Mouse (Mus musculus) forebrain, postnatal 0 days (tissue): ENCODE measurements around the gene Junb. TPM values are rescaled to one million over a fixed set of nuclear protein-coding genes. Genes with fewer than 3 reads are reported as not detected.

Experiments used
- ATAC-seq: fragments of 200-750 bp; cut with Nextera tagmentation; 2 replicates; pipeline ENCODE4 v1.8.0; 2017; ENCODE audit warnings: mild to moderate bottlenecking, moderate library complexity
- DNase-seq: peaks from one replicate; pipeline ENCODE4 v3.0.0-alpha.2; 2015
- H3K27ac ChIP-seq: fragments of 300-500 bp; sonication (generic); 2 replicates; pipeline ENCODE4 v1.5.1; 2014; ENCODE audit warnings: low read depth, mild to moderate bottlenecking, antibody characterized with exemption, low read length, moderate library complexity, mixed read lengths
- H3K27me3 ChIP-seq: fragments of 300-500 bp; sonication (generic); 2 replicates; pipeline ENCODE4 v1.6.1; 2014; ENCODE audit warnings: mild to moderate bottlenecking, low read length, mixed read lengths; ENCODE audit not compliant: insufficient read depth
- H3K36me3 ChIP-seq: fragments of 300-500 bp; sonication (generic); 2 replicates; pipeline ENCODE4 v1.6.1; 2014; ENCODE audit warnings: mild to moderate bottlenecking, moderate library complexity; ENCODE audit not compliant: insufficient read depth
- H3K4me1 ChIP-seq: fragments of 300-500 bp; sonication (generic); 2 replicates; pipeline ENCODE4 v1.6.1; 2014; ENCODE audit warnings: antibody characterized with exemption; ENCODE audit not compliant: insufficient read depth
- H3K4me2 ChIP-seq: fragments of 300-500 bp; sonication (generic); 2 replicates; pipeline ENCODE4 v1.6.1; 2014; ENCODE audit warnings: low read depth, mild to moderate bottlenecking, moderate library complexity
- H3K4me3 ChIP-seq: fragments of 300-500 bp; sonication (generic); 2 replicates; pipeline ENCODE4 v1.5.1; 2014; ENCODE audit warnings: low read depth, low read length, mixed read lengths
- H3K9ac ChIP-seq: fragments of 300-500 bp; sonication (generic); 2 replicates; pipeline ENCODE4 v1.6.1; 2014; ENCODE audit warnings: mild to moderate bottlenecking
- H3K9me3 ChIP-seq: fragments of 300-500 bp; sonication (generic); 2 replicates; pipeline ENCODE4 v1.6.1; 2016; ENCODE audit warnings: low read length
- CTCF ChIP-seq: sonication (generic); IDR thresholded peaks from 2 replicates; pipeline ENCODE4 v1.5.1; 2016; ENCODE audit warnings: antibody characterized with exemption, control low read depth, low read depth
- WGBS: fragments of 180-500 bp; shearing (Covaris S2); extraction: QIAGEN DNeasy Blood & Tissue Kit; methylation state at CpG from one replicate; pipeline ENCODE4 v1.1.7; 2014; 5-methylcytosine and 5-hydroxymethylcytosine counted together
- polyA plus RNA-seq: library from polyadenylated mRNA; unstranded; fragments of >200 nt; fragmentation: Nextera tagmentation; extraction: Ambion mirVana; gene quantifications from 2 replicates; pipeline ENCODE4 v1.2.1, GENCODE M21; 2015
- total RNA-seq: library from RNA; depleted of rRNA; stranded (reverse); fragments of >200 nt; gene quantifications from 2 replicates; pipeline ENCODE4 v1.2.3, GENCODE M21; 2014

Junb gene
- total and polyA plus RNA-seq, 2 experiments from 2014 or later, result 10.1 to 21.9 TPM

DNA sequence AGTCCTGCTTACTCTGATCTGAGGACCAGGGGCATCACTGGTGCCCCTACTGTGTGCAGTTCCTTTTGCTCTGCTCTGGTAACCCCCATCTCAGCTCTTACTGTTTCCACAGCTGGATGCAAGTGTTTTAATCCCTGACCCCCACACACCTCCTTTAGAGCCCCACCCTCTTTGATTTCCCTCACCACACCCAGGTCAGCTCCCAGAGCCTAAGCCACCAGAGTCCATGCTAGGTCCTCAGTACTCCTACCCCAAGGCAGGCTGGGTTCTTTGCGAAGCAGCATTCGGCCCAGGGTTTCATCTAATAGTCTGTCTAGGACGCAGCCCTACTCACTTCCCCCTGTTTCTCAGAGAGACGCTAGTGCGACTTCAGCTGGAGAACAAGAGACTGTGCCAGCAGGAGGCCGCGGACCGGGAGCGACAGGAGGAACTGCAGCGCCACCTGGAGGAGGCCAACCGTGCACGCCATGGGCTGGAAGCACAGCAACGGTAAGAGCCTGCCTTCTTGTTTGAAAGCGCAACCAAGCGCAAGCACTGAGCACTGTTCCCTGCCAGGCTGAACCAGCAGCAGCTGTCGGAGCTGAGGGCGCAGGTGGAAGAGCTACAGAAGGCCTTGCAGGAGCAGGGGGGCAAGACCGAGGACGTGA is 19.3 kb upstream of the Junb start:
- 3% methylated on average over 19 of the region's 19 CpGs for WGBS
- H3K27ac ChIP-seq, result no peak overlapping the region
- H3K4me2 ChIP-seq, result no peak overlapping the region
- no peaks in the 10 kb centered on the region for H3K4me1 ChIP-seq
- H3K27me3 ChIP-seq, result no peaks in the 10 kb centered on the region
- peaks cover 14% of the 10 kb centered on the region for H3K36me3 ChIP-seq
- H3K9me3 ChIP-seq, result no peaks in the 10 kb centered on the region
- ATAC-seq, result peak; percentile 88
- peak; percentile 90 for DNase-seq
- no peak overlapping the region for H3K4me3 ChIP-seq
- peak; percentile 93 for TF ChIP-seq CTCF
- H3K9ac ChIP-seq, result peak overlapping the region; percentile 25; the same call in 1 of the 2 replicates

DNA sequence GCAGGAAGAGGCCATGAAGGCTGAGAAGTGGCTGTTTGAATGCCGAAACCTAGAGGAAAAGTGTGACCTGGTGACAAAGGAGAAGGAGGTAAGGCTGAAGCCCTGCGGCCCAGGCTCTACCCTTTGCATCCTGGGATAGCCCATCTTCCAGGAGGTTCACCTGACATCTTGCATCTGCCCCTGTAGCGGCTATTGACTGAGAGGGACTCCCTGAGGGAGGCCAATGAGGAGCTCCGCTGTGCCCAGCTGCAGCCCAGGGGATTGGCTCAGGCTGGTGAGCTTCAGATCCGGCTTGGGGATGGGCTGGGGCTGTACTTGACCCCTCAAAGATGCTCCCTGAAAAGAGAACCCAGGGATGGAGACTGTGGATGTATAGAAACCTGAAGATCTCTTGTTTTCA is 18.5 kb upstream of the Junb start:
- Histone ChIP-seq H3K27ac (no peak overlapping the region), H3K4me2 (no peak overlapping the region), H3K36me3 (peaks cover 7% of the 10 kb centered on the region; the same call in 1 of the 2 replicates), H3K4me3 (no peak overlapping the region), H3K27me3 (no peaks in the 10 kb centered on the region), H3K9ac (no peak overlapping the region), H3K9me3 (no peaks in the 10 kb centered on the region), H3K4me1 (no peaks in the 10 kb centered on the region)
- 84% methylated on average over 5 of the region's 5 CpGs for WGBS
- ATAC-seq (no peak), DNase-seq (no peak)
- TF ChIP-seq CTCF, result no peak

DNA sequence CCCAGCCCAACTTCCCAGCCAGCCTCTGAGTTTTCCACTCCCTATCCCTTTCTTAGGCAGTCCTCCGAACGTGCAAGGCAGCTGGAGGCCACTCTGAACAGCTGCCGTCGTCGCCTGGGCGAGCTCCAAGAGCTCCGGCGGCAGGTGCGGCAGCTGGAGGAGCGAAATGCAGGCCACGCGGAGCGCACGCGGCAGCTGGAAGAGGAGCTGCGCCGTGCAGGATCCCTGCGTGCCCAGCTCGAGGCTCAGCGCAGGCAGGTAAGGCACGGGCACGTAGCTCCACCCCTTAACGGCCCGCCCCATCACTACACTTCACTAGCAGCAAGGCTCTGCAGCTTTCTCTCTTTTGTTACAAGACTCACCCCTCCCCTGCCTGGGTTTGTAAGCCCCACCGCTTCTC is 17.2 kb upstream of the Junb start:
- Histone ChIP-seq H3K4me1 (peaks cover 7% of the 10 kb centered on the region), H3K27me3 (no peaks in the 10 kb centered on the region), H3K27ac (no peak overlapping the region), H3K4me3 (no peak overlapping the region), H3K9me3 (no peaks in the 10 kb centered on the region), H3K9ac (no peak overlapping the region), H3K36me3 (0 out of 2 replicates have a peak, but pooled peaks cover 3% of the 10 kb centered on the region), H3K4me2 (peak overlapping the region; percentile 10; the same call in 1 of the 2 replicates)
- DNase-seq, result peak; percentile 44
- TF ChIP-seq CTCF, result no peak
- 19% methylated on average over 25 of the region's 25 CpGs for WGBS
- ATAC-seq, result peak; percentile 32; the same call in 1 of the 2 replicates

DNA sequence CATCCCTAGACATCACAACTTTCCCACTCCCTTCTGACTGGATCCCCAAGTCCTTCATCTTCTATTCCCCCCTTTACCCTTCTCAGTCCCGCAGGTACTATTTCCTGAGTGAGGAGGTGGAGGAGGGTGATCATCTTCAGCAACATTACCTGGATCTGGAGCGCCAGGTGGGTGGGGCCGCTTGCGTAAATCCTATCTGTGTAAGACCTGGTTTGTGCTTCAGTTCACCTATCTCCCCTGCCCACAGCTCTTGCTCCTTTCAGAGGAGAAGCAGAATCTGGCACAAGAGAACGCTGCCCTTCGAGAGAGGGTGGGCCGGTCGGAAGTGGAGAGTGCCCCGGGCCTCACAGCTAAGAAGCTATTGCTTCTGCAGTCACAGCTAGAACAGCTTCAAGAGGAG is 15.9 kb upstream of the Junb start:
- 0 out of 2 replicates have a peak, but pooled peaks cover 3% of the 10 kb centered on the region for H3K36me3 ChIP-seq
- no peak overlapping the region for H3K9ac ChIP-seq
- H3K4me2 ChIP-seq, result no peak overlapping the region
- no peak overlapping the region for H3K4me3 ChIP-seq
- WGBS, result 96% methylated on average over 9 of the region's 9 CpGs
- DNase-seq (no peak), ATAC-seq (no peak)
- peaks cover 10% of the 10 kb centered on the region for H3K4me1 ChIP-seq
- TF ChIP-seq CTCF, result no peak
- no peak overlapping the region for H3K27ac ChIP-seq
- H3K9me3 ChIP-seq, result no peaks in the 10 kb centered on the region
- H3K27me3 ChIP-seq, result no peaks in the 10 kb centered on the region

DNA sequence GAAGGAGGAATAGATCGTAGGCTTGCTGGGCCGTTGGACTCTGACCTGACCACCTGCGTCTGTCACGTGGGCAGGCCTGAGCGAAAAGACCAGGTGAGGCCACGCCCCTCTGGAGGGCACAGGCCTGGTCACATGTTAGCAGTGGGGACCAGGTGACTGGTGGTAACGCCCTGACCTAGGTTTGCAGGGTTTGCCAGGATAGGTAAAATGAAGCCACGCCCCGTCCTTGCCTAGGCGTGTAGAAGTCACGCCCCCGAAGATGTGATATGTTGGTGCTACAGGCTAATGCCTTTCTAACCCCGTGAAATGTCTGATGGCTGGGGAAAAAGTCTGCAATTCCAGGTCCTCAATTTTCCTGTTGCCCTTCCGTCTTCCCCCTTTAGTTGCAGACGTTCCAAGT is 12.3 kb upstream of the Junb start:
- 5% methylated on average over 15 of the region's 15 CpGs for WGBS
- Histone ChIP-seq H3K27ac (peak overlapping the region; percentile 70), H3K27me3 (no peaks in the 10 kb centered on the region; the same call in 1 of the 2 replicates), H3K36me3 (no peaks in the 10 kb centered on the region), H3K4me1 (peaks cover 11% of the 10 kb centered on the region), H3K9ac (peak overlapping the region; percentile 85), H3K9me3 (no peaks in the 10 kb centered on the region), H3K4me2 (peak overlapping the region; percentile 92), H3K4me3 (peak overlapping the region; percentile 69)
- ATAC-seq (peak; percentile 21), DNase-seq (peak; percentile 55)
- no peak for TF ChIP-seq CTCF

DNA sequence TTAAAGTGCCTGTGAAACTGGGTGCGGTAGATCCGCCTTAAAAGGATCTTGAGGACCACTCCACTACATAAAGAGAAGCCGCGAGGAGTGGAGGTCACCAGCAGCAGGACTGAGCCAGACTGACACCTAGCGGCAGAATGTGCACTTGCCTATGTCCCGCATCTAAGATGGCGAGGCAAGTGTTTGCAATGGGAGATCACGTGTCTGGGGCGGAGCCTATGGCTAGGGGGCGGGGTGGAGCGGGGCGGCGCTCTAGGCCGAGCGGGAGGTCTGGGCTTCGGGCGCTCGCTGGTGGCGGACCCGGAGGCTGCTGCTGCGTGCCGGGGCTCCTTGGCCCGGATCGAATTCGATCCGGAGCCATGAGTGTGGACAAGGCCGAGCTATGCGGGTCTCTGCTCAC is 11.8 kb upstream of the Junb start, which contains the start of gene Hook2:
Gene Hook2, plus strand, starts transcription at position 255 of the 400 bp plus-strand sequence.
- H3K4me2 ChIP-seq, result peak within 1 kb of the TSS; percentile 92
- peak; percentile 98 for TF ChIP-seq CTCF
- WGBS, result 6% methylated on average over 28 of the region's 28 CpGs
- DNase-seq, result peak; percentile 98
- no peaks in the 10 kb centered on the region for H3K9me3 ChIP-seq
- peak; percentile 87 for ATAC-seq
- H3K27ac ChIP-seq, result peak within 1 kb of the TSS; percentile 87
- peak within 1 kb of the TSS; percentile 85 for H3K9ac ChIP-seq
- peak within 1 kb of the TSS; percentile 69 for H3K4me3 ChIP-seq
- no peaks in the 10 kb centered on the region; the same call in 1 of the 2 replicates for H3K27me3 ChIP-seq
- H3K4me1 ChIP-seq, result peaks cover 13% of the 10 kb centered on the region
- no peaks in the 10 kb centered on the region for H3K36me3 ChIP-seq

DNA sequence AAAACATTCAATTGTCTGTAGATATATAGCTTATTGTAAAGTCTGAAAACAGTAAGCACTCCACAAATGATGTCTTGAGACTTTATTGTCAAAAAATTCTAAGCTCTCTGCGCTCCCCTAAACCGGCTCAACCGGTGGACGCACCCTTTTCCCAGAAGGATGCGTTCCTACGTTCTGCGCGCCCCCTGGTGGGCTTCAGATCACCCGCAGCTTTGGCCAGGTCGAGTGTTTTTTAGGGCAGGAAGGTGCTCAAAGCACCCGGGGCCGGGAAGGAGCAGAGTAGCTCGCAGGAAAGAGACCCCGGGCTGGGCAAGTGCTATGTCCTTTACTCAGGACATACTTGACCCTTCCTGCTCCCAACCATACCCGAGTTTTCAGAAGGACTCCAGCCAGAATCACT is 11.3 kb upstream of the Junb start:
- peaks cover 18% of the 10 kb centered on the region for H3K4me1 ChIP-seq
- H3K27me3 ChIP-seq, result no peaks in the 10 kb centered on the region; the same call in 1 of the 2 replicates
- TF ChIP-seq CTCF, result peak; percentile 89
- 0% methylated on average over 15 of the region's 15 CpGs for WGBS
- DNase-seq, result peak; percentile 94
- H3K4me2 ChIP-seq, result peak overlapping the region; percentile 92
- peak; percentile 64 for ATAC-seq
- H3K4me3 ChIP-seq, result peak overlapping the region; percentile 69
- peak overlapping the region; percentile 85 for H3K9ac ChIP-seq
- H3K9me3 ChIP-seq, result no peaks in the 10 kb centered on the region
- H3K36me3 ChIP-seq, result no peaks in the 10 kb centered on the region
- peak overlapping the region; percentile 87 for H3K27ac ChIP-seq
